Mouse (Mus musculus) lung, adult 2 months (tissue): ENCODE results near the gene Polr3c.

Source experiments
- CTCF ChIP-seq: fragments of 200-500 bp; IDR thresholded peaks from 2 replicates; pipeline ENCODE4 v1.5.1; 2011; ENCODE audit warnings: mild to moderate bottlenecking, low read length, control low read depth; ENCODE audit not compliant: insufficient read depth
- POLR2A ChIP-seq: fragments of 200-500 bp; IDR thresholded peaks from 2 replicates; pipeline ENCODE4 v1.6.1; 2011; ENCODE audit warnings: low read depth, mild to moderate bottlenecking, control low read depth, low read length, borderline replicate concordance; ENCODE audit errors: extremely low read depth

GRCm38 (mm10) chr3:96706217-96706616, 21.2 kb downstream of the Polr3c start:
- TF ChIP-seq POLR2A: no peak
- TF ChIP-seq CTCF: no peak
